Mouse (Mus musculus) mouse trophoblast stem cell (cell line): ENCODE results near the gene Ppt2.

Source experiments
- in situ Hi-C, 2 experiments: fragments of 300-500 bp; cut with MseI, MboI; formaldehyde crosslinking; loops; 2 replicates in 1 of 2; 3 replicates in 1 of 2; pipeline ENCODE4 v1.15.1; 2025

The Ppt2 gene

DNA sequence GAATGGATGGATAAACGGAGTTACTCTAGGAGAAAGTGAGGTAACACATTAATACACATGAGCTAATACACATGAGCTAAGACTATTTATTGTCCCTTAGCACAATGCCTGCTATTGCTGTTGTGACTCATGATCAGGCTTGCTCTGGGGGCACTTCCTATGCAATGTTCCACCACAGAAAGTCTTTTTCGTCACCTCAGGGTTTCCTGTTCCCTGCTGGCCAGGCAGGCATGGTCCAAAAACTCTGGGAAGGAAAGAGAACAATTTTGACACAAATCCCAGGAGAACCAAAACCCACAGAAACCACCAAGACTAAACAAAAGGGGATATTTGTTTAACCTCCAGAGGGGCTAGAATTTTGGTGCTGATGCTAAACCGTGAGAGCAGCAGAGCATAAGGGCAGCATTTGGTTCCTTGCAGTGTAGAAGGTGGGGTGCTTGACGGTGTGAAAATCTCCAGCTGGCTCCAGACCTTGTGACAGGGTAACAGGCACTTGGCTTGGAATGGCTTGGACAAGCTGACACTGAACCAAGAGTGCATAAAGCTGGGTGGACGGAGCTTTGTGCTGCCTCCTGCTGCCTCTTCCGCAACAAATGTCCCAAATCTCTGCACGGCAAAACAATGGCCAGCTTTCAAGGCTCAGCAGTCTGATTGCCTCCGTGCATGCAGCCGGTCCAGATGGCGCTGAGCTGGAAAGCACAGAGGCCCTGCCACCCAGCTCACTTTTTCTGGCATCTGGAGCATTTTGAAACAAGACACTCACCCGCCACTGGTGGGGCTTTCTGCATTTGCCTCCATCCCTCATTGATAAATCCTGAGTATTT, 12.7 kb upstream of the Ppt2 start:
- in situ Hi-C loops: no loop called here

DNA sequence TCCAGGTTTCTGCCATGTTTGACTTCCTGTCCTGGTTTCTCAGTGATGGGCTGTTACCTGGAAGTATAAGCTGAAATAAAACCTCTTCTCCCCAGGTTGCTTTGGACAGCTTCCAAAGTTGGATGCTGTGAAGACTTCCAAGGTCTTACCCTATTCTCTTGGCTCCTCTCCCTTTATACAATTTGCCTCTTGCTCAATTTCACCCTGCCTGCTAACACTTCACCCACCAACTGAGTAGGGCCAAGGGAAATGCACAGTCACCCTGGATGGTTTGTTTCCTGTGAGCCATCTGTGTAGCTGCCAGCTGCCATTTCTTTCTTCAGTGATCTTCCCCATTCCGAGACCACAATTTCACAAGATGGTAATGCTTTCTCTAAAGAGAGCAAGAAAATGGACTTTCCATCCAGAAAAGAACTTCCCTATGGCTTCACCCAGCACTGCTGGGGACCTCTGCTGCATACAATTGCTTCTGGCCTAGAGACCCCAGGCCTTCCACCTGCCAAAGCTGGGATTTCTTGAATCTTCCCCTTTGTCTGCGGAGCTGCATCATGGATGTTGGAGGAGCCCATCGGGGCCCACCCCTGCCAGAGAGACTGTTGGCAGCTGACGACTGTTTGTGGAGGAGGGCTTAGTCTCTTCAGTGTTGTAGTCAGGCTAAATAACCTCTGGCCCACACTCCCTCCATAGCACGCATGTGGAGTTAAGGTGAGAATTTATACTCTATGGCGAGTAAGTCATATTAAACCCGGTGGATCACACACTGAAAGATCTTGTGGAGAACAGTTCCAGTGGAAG, 11.3 kb upstream of the Ppt2 start:
- in situ Hi-C loops: no loop called here

DNA sequence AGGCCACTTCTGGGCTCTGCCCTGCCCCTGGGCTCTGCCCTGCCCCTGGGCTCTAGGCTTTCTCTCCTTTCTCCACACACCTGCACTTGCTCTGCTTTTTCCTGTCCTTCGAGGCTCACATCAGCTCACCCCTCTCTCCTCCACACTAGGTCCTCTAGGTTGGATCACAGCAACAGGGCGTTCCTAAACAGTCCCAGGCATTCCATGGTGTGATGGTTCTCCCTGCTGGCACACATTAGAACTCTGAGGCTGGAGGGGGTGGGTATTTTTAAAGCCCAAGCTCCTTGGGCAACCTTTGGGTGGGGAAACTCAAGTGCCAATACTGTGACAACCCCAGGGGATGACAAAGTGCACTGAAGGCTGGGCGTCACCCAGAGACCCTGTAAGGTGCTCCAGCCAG, 9.1 kb upstream of the Ppt2 start:
- in situ Hi-C loops: no loop called here

GRCm38 (mm10) chr17:34635671-34636070, 7.4 kb upstream of the Ppt2 start:
- in situ Hi-C loops: no loop called here

DNA sequence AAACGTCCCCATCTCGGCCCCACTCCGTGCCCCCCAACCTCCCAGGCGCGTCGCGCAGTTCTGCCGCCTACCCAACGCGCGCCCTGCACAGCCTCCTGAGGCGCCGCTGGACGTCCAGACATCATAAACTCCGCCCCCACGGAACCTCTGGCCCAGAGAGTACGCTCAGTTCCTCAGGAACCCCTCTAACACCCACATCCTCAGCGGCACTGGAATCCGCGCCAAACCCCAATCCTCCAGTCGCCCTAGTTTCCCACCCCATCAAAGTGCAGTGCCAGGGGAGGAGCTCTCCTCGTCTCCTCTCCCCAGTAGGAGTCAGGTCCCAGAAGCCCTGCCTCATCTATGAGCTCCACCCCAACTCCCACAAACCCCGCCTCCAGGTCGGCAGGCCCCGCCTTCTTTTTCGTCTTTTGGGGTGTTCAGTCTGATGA, 4.0 kb upstream of the Ppt2 start:
- in situ Hi-C loops: no loop called here

DNA sequence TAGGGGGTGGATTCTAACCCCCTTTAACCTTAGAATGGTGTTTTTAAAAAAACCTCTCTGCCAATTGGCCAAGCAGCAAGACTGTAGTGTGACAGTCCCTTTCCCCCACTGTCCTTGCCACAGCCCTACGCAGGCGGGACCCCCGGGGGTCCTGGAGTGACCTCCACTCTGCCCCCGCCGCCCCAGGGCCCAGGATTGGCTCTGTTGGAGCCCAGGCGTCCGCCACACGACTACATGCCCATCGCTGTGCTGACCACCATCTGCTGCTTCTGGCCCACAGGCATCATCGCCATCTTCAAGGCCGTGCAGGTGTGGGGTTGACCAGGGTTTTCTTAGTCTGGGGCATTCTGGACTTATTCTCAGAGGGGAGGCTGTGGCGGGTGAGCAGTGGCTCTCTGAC, 3.3 kb upstream of the Ppt2 start:
- in situ Hi-C loops: no loop called here

DNA sequence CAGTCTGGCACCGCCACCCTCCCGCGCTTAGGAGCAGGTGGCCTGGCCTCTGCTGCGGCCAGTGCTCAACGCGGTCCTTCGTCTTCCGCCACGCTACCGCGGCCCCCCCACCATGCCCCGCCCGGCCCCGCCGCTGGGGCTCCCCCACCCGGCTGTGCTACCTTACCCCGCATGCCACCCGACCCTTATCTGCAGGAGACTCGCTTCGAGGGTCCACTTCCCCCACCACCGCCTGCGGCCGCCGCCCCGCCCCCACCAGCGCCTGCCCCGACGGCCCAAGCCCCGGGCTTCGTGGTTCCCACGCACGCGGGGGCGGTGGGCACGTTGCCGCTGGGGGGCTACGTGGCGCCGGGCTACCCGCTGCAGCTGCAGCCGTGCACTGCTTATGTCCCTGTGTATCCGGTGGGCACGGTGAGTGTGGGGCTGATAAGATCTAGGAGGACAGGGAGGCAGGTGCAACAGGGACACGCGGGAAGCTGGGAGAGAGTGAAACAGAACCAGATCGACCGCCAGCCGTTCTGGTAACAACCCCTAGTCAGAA, 2.5 kb upstream of the Ppt2 start:
- in situ Hi-C loops: no loop called here

DNA sequence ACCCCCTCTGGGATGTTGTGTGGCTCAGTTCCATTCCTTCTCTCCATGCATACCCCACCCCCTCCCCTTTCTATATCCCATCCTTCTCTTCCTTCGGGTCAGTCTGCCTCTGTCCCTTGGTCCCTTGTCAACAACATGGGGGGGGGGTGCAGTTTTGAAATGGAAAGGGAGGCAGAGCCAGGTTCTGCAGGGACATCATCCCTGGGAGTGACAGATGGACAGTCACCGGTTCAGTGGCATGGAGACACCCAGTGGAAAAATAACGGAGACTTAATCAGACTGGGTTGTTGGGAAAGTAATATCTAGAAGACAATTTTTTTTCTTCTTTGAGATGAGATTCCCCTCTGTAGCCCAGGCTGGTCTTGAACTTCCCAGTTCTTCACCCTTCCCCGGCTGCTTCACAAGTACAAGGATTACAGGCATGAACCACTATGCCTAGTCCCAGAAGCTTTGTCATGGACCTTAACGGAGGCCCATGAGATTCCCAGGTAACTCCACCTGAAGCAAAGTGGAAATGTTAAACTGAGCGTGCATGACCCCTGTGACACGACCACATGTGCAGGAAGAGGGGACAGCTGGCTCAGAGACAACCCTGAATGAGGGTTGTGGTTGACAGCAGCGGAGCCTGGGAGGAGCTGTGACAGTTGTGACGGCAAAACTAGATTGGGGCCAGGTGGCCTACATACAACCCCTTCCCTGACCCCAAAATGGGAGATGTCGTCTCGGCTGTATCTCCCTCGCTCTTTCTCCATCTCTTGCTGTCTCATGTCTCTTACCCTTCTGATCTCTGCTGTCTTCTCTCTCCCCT, 1.7 kb upstream of the Ppt2 start:
- in situ Hi-C loops: no loop called here

DNA sequence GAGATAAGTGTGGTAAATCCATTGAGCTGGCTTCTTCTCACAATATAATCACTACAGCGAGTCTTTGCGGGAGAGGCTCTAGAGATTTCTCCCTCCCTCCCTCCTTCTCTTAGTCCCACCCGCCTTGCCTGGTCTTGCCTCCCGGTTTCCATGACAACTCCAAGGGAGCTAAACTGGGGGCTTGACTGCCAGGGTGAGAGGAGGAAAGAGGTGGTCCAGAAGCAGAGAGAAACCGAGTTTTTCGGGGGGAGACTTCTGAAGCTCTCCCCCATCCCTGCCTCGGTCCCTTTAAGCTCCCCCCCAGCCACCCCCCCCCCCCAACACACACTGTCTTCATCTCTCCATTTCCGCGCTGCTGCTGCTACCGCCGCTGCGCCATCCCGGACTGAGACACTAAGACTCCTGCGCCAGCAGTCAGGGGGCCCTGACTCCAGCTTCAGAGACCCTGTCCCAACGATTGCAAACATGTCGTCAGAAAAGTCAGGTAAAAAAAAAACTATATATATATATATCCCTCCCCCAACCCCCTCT, 976 bp upstream of the Ppt2 start, which contains the start of gene Prrt1:
Gene Prrt1 (plus strand): TSS at position 313 of the 531 bp plus-strand sequence.
- in situ Hi-C loops: no loop called here

- in situ Hi-C loops: no loop called here
Measured at GRCm38 (mm10) chr17:34628644-34628967, 296 bp upstream of the Ppt2 start.

GRCm38 (mm10) chr17:34627093-34627942, 992 bp downstream of the Ppt2 start:
- in situ Hi-C loops: no loop called here

- in situ Hi-C loops: no loop called here
Measured at GRCm38 (mm10) chr17:34626773-34627092, 1.6 kb downstream of the Ppt2 start.

GRCm38 (mm10) chr17:34626062-34626772, 2.1 kb downstream of the Ppt2 start:
- in situ Hi-C loops: no loop called here

DNA sequence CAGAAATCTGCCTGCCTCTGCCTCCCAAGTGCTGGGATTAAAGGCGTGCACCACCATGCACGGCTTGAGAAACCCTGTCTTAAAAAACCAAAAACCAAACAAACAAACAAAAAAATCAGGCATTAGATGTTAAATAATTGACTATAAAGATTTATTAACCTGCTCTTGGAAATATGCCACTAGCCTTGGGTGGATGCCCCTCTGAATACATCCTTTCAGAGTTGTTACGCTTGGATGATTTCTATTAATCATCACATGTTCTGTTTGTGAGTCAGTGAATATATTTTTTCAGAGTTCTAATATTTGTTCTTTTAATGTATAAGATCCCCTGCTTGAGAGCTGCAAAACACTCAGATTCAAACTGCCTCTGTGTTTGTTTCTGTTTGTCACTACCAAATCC, 3.3 kb downstream of the Ppt2 start:
- in situ Hi-C loops: no loop called here

DNA sequence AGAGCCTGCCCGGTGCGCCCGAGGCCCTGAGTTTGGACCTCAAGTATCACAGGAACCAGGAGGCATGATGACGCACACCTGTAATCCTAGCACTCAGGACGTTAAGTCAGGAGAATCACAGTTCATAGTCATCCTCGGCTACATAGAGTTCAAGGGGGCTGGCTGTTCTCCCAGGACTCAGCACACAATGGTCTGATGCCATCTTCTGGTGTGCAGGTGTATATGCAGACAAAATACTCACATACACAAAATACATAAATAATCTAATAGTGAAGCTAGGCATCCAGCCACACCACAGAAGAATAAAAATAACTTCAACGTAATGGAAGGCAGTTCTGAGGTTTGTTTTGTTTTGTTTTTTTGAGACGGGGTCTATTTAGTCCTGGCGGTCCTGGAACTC, 5.1 kb downstream of the Ppt2 start:
- in situ Hi-C loops: no loop called here

- in situ Hi-C loops: no loop called here
Measured at GRCm38 (mm10) chr17:34621006-34621405, 7.3 kb downstream of the Ppt2 start.

DNA sequence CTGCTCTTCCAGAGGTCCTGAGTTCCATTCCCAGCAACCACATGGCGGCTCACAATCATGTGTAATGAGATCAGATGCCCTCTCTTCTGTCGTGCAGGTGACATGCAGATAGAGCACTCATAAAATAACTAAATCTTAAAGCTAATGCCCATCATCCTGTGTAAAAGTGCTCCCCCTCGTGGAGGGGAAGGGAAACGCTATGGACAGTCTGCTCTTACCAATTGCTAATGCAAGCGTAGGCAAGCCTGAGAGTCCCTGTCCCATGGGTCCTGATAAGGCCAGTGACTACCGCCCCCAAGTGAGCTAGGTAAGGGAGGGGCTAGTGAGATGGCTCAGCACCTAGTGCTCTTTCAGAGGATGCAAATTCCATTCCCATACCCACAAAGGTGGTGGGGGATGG, 9.3 kb downstream of the Ppt2 start:
- in situ Hi-C loops: no loop called here

- in situ Hi-C loops: no loop called here
Measured at GRCm38 (mm10) chr17:34615871-34616270, 12.4 kb downstream of the Ppt2 start, which contains the start of gene Egfl8. Gene Egfl8, minus strand, starts transcription at chr17:34615971.

DNA sequence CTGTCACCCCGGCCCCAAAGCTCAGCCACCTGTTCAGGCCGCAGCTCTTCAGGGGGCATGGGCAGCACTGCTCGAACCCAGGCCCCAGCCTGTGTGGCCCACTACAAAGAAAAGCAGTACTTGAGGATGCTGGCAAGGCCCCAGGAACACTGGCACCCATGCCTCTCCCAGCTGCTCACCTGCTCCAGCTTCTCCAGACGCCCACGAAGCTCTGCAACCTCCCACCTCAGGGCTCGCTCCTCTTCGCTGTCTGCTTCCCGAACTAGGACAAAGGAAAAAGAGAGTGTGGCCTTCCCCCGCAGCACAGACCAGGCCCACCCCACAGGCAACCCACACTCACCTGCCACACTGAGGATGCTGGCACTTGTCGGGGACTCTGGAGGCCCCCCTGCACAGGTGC, 14.5 kb downstream of the Ppt2 start:
- in situ Hi-C loops: loop anchor here in 1 of 2 experiments (5.0 kb wide), 1 partner anchor 37 kb away; no protein-coding TSS in a partner anchor

DNA sequence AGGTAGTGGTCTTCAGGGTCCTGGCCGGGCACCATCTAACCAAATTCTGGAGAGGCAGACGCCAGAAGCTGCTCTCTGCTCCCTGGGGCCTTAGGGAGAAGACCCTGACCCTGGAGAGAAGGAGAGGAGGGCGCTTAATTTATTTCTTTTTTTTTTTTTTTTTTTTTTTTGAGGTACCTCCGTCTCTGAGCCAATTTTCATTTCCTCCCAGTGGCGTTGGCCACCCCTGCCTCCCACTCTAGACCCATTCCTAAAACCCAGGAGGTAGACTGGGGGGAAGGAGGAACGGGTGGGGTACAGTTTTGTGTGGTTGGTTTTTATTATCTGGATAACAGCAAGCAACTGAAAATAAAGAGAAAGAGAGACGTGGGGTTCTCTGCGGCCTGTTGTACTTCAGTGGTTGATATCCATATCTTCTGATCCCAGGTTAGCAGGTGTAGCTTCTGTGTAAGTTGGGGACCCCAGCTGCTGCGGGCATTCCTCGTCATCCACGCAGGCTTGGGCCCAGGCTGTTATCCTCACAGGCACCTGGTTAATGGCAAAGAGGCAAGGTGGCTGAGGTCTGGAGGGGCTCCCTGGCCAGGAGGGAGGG, 15.2 kb downstream of the Ppt2 start:
- in situ Hi-C loops: loop anchor here in 1 of 2 experiments (5.0 kb wide), 1 partner anchor 36 kb away; no protein-coding TSS in a partner anchor
